Mouse (Mus musculus) CH12.LX (cell line): ENCODE data around the gene Neurl4. TPM values are rescaled to one million over a fixed set of nuclear protein-coding genes. Genes with fewer than 3 reads are reported as not detected.

Experiments
- DNase-seq: peaks from one replicate; pipeline ENCODE4 v3.0.0-alpha.2; 2013; ENCODE audit errors: extremely low read depth
- H3K27ac ChIP-seq: 2 replicates; pipeline ENCODE4 v1.5.1; 2012; ENCODE audit warnings: low read depth, mild to moderate bottlenecking, control low read depth, moderate library complexity; ENCODE audit not compliant: insufficient read depth
- H3K27me3 ChIP-seq: replicated peaks from 2 replicates; pipeline ENCODE3; 2012; ENCODE audit warnings: inconsistent platforms
- H3K36me3 ChIP-seq, 2 experiments: replicated peaks in 1 of 2; 2 replicates each; pipeline versions ENCODE3 to v1.6.1; 2012; ENCODE audit warnings: inconsistent platforms in 1 of 2, low read length in 1 of 2, mild to moderate bottlenecking in 1 of 2, mixed read lengths in 1 of 2, moderate library complexity in 1 of 2; ENCODE audit not compliant: control insufficient read depth in 1 of 2, insufficient read depth in 1 of 2
- H3K4me1 ChIP-seq, 2 experiments: 2 replicates each; pipeline ENCODE4 v1.6.1; 2012; ENCODE audit warnings: inconsistent platforms in 1 of 2, moderate library complexity in 1 of 2; ENCODE audit not compliant: insufficient read depth in 2 of 2, control insufficient read depth in 1 of 2
- H3K4me2 ChIP-seq: 2 replicates; pipeline ENCODE4 v1.6.1; 2012; ENCODE audit warnings: low read depth, mild to moderate bottlenecking, control low read depth; ENCODE audit not compliant: poor library complexity, insufficient read depth, severe bottlenecking
- H3K4me3 ChIP-seq, 3 experiments: fragments of 150-350 bp in 1 of 3; sonication (generic) in 1 of 3; replicated peaks in 1 of 3; 2 replicates each; pipeline versions ENCODE3 to v1.5.1; 2011 to 2012; ENCODE audit warnings: low read depth in 2 of 3, low read length in 2 of 3, mild to moderate bottlenecking in 2 of 3, moderate library complexity in 2 of 3, control low read depth in 1 of 3, improper control_type of control experiment in 1 of 3, inconsistent platforms in 1 of 3, mixed read lengths in 1 of 3; ENCODE audit not compliant: poor library complexity in 1 of 3
- H3K79me2 ChIP-seq: replicated peaks from 2 replicates; pipeline ENCODE4 v1.6.1; 2012; ENCODE audit warnings: mild to moderate bottlenecking, moderate library complexity; ENCODE audit not compliant: control insufficient read depth, poor library complexity, insufficient read depth, severe bottlenecking; ENCODE audit errors: extremely low read depth
- H3K9ac ChIP-seq: 2 replicates; pipeline ENCODE4 v1.6.1; 2012; ENCODE audit warnings: low read depth, mild to moderate bottlenecking, control low read depth, moderate library complexity; ENCODE audit not compliant: insufficient read depth
- H3K9me3 ChIP-seq: replicated peaks from 2 replicates; pipeline ENCODE3; 2012; ENCODE audit warnings: low read length, inconsistent platforms, mixed read lengths
- BHLHE40 ChIP-seq: IDR thresholded peaks from 2 replicates; pipeline ENCODE4 v1.6.1; 2011; ENCODE audit warnings: mild to moderate bottlenecking, low read depth, low read length, improper control_type of control experiment
- CHD1 ChIP-seq: IDR thresholded peaks from 2 replicates; pipeline ENCODE4 v1.6.1; 2012; ENCODE audit warnings: low read depth, low read length, improper control_type of control experiment, inconsistent platforms
- CHD2 ChIP-seq: IDR thresholded peaks from 2 replicates; pipeline ENCODE4 v1.6.1; 2011; ENCODE audit warnings: low read length, improper control_type of control experiment
- E2F4 ChIP-seq: IDR thresholded peaks from 2 replicates; pipeline ENCODE4 v1.6.1; 2011; ENCODE audit warnings: low read depth, low read length, improper control_type of control experiment; ENCODE audit not compliant: insufficient replicate concordance
- ELF1 ChIP-seq: IDR thresholded peaks from 2 replicates; pipeline ENCODE4 v1.6.1; 2014; ENCODE audit warnings: low read depth, mild to moderate bottlenecking, inconsistent platforms, low read length, improper control_type of control experiment
- EP300 ChIP-seq: IDR thresholded peaks from 2 replicates; pipeline ENCODE4 v1.6.1; 2011; ENCODE audit warnings: low read length, improper control_type of control experiment
- ETS1 ChIP-seq: conservative IDR thresholded peaks from 2 replicates; pipeline ENCODE4 v1.6.1; 2012; ENCODE audit warnings: low read depth, mild to moderate bottlenecking, inconsistent platforms, low read length, improper control_type of control experiment, moderate library complexity
- GABPA ChIP-seq: IDR thresholded peaks from 2 replicates; pipeline ENCODE4 v1.6.1; 2012; ENCODE audit warnings: low read depth, low read length, improper control_type of control experiment, inconsistent platforms; ENCODE audit not compliant: insufficient replicate concordance
- JUN ChIP-seq: IDR thresholded peaks from 2 replicates; pipeline ENCODE4 v1.6.1; 2011; ENCODE audit warnings: low read depth, mild to moderate bottlenecking, low read length, improper control_type of control experiment, moderate library complexity; ENCODE audit not compliant: insufficient read depth
- JUND ChIP-seq: conservative IDR thresholded peaks from 2 replicates; pipeline ENCODE4 v1.6.1; 2011; ENCODE audit warnings: low read depth, low read length, improper control_type of control experiment
- KAT2A ChIP-seq: IDR thresholded peaks from 2 replicates; pipeline ENCODE4 v1.6.1; 2012; ENCODE audit warnings: low read length, improper control_type of control experiment, inconsistent platforms; ENCODE audit not compliant: insufficient replicate concordance
- MAFK ChIP-seq: IDR thresholded peaks from 2 replicates; pipeline ENCODE4 v1.6.1; 2011; ENCODE audit warnings: low read length, improper control_type of control experiment; ENCODE audit not compliant: insufficient replicate concordance
- MAZ ChIP-seq: IDR thresholded peaks from 2 replicates; pipeline ENCODE4 v1.6.1; 2012; ENCODE audit warnings: low read depth, mild to moderate bottlenecking, inconsistent platforms, low read length, improper control_type of control experiment, moderate library complexity
- MEF2A ChIP-seq: IDR thresholded peaks from 2 replicates; pipeline ENCODE4 v1.6.1; 2014; ENCODE audit warnings: low read depth, mild to moderate bottlenecking, inconsistent platforms, low read length, improper control_type of control experiment, borderline replicate concordance
- MXI1 ChIP-seq: IDR thresholded peaks from 2 replicates; pipeline ENCODE4 v1.6.1; 2011; ENCODE audit warnings: mild to moderate bottlenecking, low read depth, low read length, improper control_type of control experiment
- MYC ChIP-seq: IDR thresholded peaks from 2 replicates; pipeline ENCODE4 v1.6.1; 2011; ENCODE audit warnings: low read depth, mild to moderate bottlenecking, improper control_type of control experiment, low read length
- NELFE ChIP-seq: IDR thresholded peaks from 2 replicates; pipeline ENCODE4 v1.6.1; 2011; ENCODE audit warnings: low read depth, low read length, improper control_type of control experiment
- NRF1 ChIP-seq: IDR thresholded peaks from 2 replicates; pipeline ENCODE4 v1.6.1; 2014; ENCODE audit warnings: low read depth, mild to moderate bottlenecking, inconsistent platforms, low read length, improper control_type of control experiment, moderate library complexity
- PAX5 ChIP-seq: IDR thresholded peaks from 2 replicates; pipeline ENCODE4 v1.6.1; 2012; ENCODE audit warnings: low read length, inconsistent platforms, mixed read lengths
- POLR2A ChIP-seq: IDR thresholded peaks from 2 replicates; pipeline ENCODE4 v1.6.1; 2011; ENCODE audit warnings: low read depth, mild to moderate bottlenecking, improper control_type of control experiment, low read length
- POLR2AphosphoS2 ChIP-seq: IDR thresholded peaks from 2 replicates; pipeline ENCODE4 v1.6.1; 2011; ENCODE audit warnings: low read depth, low read length, improper control_type of control experiment
- SIN3A ChIP-seq: IDR thresholded peaks from 2 replicates; pipeline ENCODE4 v1.6.1; 2012; ENCODE audit warnings: low read length, improper control_type of control experiment, inconsistent platforms
- SMC3 ChIP-seq: IDR thresholded peaks from 2 replicates; pipeline ENCODE4 v1.6.1; 2011; ENCODE audit warnings: low read depth, low read length, improper control_type of control experiment
- TBP ChIP-seq: conservative IDR thresholded peaks from 2 replicates; pipeline ENCODE4 v1.6.1; 2011; ENCODE audit warnings: low read depth, low read length, improper control_type of control experiment
- TCF12 ChIP-seq: IDR thresholded peaks from 2 replicates; pipeline ENCODE4 v1.6.1; 2014; ENCODE audit warnings: low read depth, mild to moderate bottlenecking, inconsistent platforms, low read length, improper control_type of control experiment
- UBTF ChIP-seq: IDR thresholded peaks from 2 replicates; pipeline ENCODE4 v1.6.1; 2012; ENCODE audit warnings: low read depth, mild to moderate bottlenecking, inconsistent platforms, low read length, improper control_type of control experiment, moderate library complexity
- USF2 ChIP-seq: conservative IDR thresholded peaks from 2 replicates; pipeline ENCODE4 v1.6.1; 2011; ENCODE audit warnings: low read depth, low read length, improper control_type of control experiment
- ZC3H11A ChIP-seq: IDR thresholded peaks from 2 replicates; pipeline ENCODE4 v1.6.1; 2012; ENCODE audit warnings: low read depth, mild to moderate bottlenecking, inconsistent platforms, low read length, improper control_type of control experiment
- ZNF384 ChIP-seq: IDR thresholded peaks from 2 replicates; pipeline ENCODE4 v1.6.1; 2012; ENCODE audit warnings: low read depth, low read length, improper control_type of control experiment, inconsistent platforms
- dilution Hi-C: fragments of 300-500 bp; cut with MboI; formaldehyde crosslinking; loops from 2 replicates; pipeline ENCODE4 v1.14.3; 2020; ENCODE audit warnings: low sequenced_read_pairs; ENCODE audit not compliant: extremely low pct_unique_long_range_greater_than_20kb, extremely low pct_ligation_motif_present
- in situ Hi-C: fragments of 300-500 bp; cut with MboI; formaldehyde crosslinking; loops from 3 replicates; pipeline ENCODE4 v1.14.3; 2019; ENCODE audit warnings: low sequenced_read_pairs, low pct_ligation_motif_present, low pct_unique_long_range_greater_than_20kb, mixed read lengths
- polyA plus RNA-seq: library from polyadenylated mRNA; unstranded; fragments of >175 nt; gene quantifications from 2 replicates; pipeline ENCODE4 v1.2.1, GENCODE M21; 2012; ENCODE audit warnings: low read depth; ENCODE audit not compliant: insufficient read length
- total RNA-seq, 2 experiments: library from RNA; depleted of rRNA; stranded (reverse); fragments of 300-350 nt in 1 of 2; fragments of >200 nt in 1 of 2; gene quantifications; 2 replicates each; pipeline ENCODE4 v1.2.3; 2012 to 2014

The Neurl4 gene
- total and polyA plus RNA-seq, 3 experiments = 21.4 to 51.0 (median 40.1) TPM

DNA sequence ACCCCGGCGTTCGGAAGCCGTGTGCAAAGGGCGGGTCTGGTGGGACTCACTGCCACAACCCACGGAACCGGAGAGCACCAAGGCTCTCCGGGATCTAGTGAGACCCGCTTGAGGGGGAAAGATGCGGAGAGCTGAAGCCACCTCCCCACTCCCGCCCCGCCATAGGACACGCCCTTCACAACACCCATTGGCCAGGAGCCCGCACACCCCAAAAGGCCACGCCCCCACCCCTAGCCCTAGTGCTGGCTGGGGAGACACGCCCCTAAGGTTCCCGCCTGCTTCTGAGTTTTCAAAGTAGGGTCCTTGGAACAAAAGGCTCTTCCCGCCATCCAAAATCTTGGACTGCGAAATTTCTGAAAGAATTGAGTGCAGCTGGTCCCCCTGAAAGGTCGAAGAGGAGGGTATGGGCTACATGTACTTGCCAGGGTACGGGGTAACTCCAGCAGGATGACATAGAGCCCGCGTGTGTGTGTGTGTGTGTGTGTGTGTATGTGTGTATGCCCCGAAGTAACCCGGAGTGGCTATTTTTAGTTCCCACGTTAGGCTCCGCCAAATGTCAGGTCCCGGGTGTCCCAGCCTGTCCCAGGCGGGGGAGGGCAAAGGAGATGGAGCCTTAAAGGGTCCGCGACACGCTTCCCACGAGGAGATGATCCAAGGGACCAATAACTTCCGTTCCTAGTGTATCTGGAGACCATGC is 47.3 kb downstream of the Neurl4 start, which contains the start of gene Slc2a4:
TSS of gene Slc2a4 (minus strand) at position 123 of the 697 bp plus-strand sequence.
- Histone ChIP-seq H3K79me2 (no peaks in the 10 kb centered on the region), H3K9me3 (no peaks in the 10 kb centered on the region), H3K27me3 (peaks cover 14% of the 10 kb centered on the region), H3K9ac (no peak within 1 kb of the TSS), H3K36me3 (peaks cover 0 to 10% of the 10 kb centered on the region in 2 experiments), H3K4me3 (peak within 1 kb of the TSS; percentile 24 to 56 (median 43)), H3K4me2 (peak within 1 kb of the TSS; percentile 79)
- DNase-seq = peak; percentile 94
- in situ Hi-C loops (no loop called here), dilution Hi-C loops (no loop called here)
- no peak for TF ChIP-seq USF2
- 0 out of 2 replicates have a peak, but pooled peaks have one; percentile 40 for TF ChIP-seq E2F4
- no peak for TF ChIP-seq ZNF384
- peak; percentile 55 for TF ChIP-seq POLR2A
- TF ChIP-seq TCF12 = no peak
- no peak for TF ChIP-seq KAT2A
- TF ChIP-seq GABPA = no peak
- peak; percentile 70; the same call in 1 of the 2 replicates for TF ChIP-seq MXI1
- 0 out of 2 replicates have a peak, but pooled peaks have one; percentile 23 for TF ChIP-seq TBP
- peak; percentile 65; the same call in 1 of the 2 replicates for TF ChIP-seq SIN3A
- TF ChIP-seq MAFK = no peak
- TF ChIP-seq MAZ = 0 out of 2 replicates have a peak, but pooled peaks have one; percentile 49
- no peak for TF ChIP-seq JUN
- TF ChIP-seq, all 38 proteins: peak for 6
- Histone ChIP-seq H3K27ac (no peak within 1 kb of the TSS), H3K4me1 (peaks cover 23 to 39% of the 10 kb centered on the region in 2 experiments)

- peaks cover 23 to 45% of the 10 kb centered on the region in 2 experiments for H3K4me1 ChIP-seq
- H3K4me2 ChIP-seq = peak overlapping the region; percentile 79
- in situ Hi-C loops = no loop called here
- H3K27me3 ChIP-seq = peaks cover 14% of the 10 kb centered on the region
- H3K9me3 ChIP-seq = no peaks in the 10 kb centered on the region
- peaks cover 0 to 10% of the 10 kb centered on the region in 2 experiments for H3K36me3 ChIP-seq
- DNase-seq = peak; percentile 94
- no peak overlapping the region for H3K9ac ChIP-seq
- no peaks in the 10 kb centered on the region for H3K79me2 ChIP-seq
- H3K4me3 ChIP-seq = peak overlapping the region in 2 of 3 experiments; percentile 24 to 43
- H3K27ac ChIP-seq = no peak overlapping the region
- dilution Hi-C loops = no loop called here
- TF ChIP-seq NELFE (peak; percentile 53; the same call in 1 of the 2 replicates), PAX5 (no peak), SIN3A (peak; percentile 51; the same call in 1 of the 2 replicates), POLR2AphosphoS2 (no peak), ELF1 (no peak), ZC3H11A (peak; percentile 88), ZNF384 (no peak; the same call in 1 of the 2 replicates), KAT2A (no peak), MXI1 (no peak), E2F4 (peak; percentile 27; the same call in 1 of the 2 replicates), GABPA (no peak), MYC (peak; percentile 83), JUN (0 out of 2 replicates have a peak, but pooled peaks have one; percentile 23), MEF2A (peak; percentile 69; the same call in 1 of the 2 replicates), ETS1 (0 out of 2 replicates have a peak, but pooled peaks have one; percentile 10), BHLHE40 (peak; percentile 86), EP300 (peak; percentile 47; the same call in 1 of the 2 replicates), POLR2A (no peak), SMC3 (peak; percentile 98), TCF12 (peak; percentile 38; the same call in 1 of the 2 replicates), JUND (no peak; the same call in 1 of the 2 replicates), NRF1 (0 out of 2 replicates have a peak, but pooled peaks have one; percentile 20), CHD1 (no peak), CHD2 (no peak), UBTF (no peak)
These were observed 47.9 kb downstream of the Neurl4 start for GRCm38 (mm10) chr11:69948763-69949150.
